Mouse (Mus musculus): ENCODE measurements around the gene Grin1. TPM values are rescaled to one million over a fixed set of nuclear protein-coding genes. Genes with fewer than 3 reads are reported as not detected.
"Not testable (repeated sequence)": the region's sequence is repeated elsewhere in the genome, so short reads cannot be mapped to it uniquely, and the experiment has no call there.

The Grin1 gene
- total RNA-seq, 2 experiments from 2014 or later: not detected

- no peak for DNase-seq (ENCODE audit: low spot score)
- intact Hi-C loops (cut with DNase I): no loop called here
Observed at GRCm38 (mm10) chr2:25262795-25263622, 56.0 kb downstream of the Grin1 start.

GRCm38 (mm10) chr2:25262291-25262767 lies 56.7 kb downstream of the Grin1 start, which contains the start of gene Tprn:
TSS of gene Tprn (plus strand) at chr2:25262618.
- peak; percentile 92 for DNase-seq (ENCODE audit: low spot score)
- intact Hi-C loops (cut with DNase I): no loop called here

- intact Hi-C loops (cut with DNase I): no loop called here
- no peak for DNase-seq (ENCODE audit: low spot score)
Observed at GRCm38 (mm10) chr2:25261870-25262269, 57.1 kb downstream of the Grin1 start.

DNA sequence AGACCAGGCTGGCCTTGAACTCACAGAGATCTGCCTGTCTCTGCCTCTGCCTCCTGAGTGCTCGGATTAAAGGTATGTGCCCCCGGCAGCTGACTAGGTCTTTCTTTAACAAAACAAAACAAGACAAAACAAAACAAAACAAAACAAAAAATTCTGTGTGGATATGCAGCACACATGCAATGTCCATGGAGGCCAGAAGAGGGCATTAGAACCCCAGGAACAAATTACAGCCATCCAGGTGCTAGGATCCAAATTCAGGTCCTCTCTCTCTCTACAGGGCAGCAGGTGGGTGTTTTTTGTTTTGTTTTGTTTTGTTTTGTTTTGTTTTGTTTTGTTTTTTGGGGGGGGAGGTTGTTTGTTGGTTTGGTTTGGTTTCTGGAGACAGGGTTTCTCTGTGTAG lies 60.1 kb downstream of the Grin1 start:
- intact Hi-C loops (cut with DNase I): loop anchor here (5.0 kb wide), 1 partner anchor 73 kb away; the partner anchor contains the start of gene Man1b1
- no peak for DNase-seq (ENCODE audit: low spot score)

DNA sequence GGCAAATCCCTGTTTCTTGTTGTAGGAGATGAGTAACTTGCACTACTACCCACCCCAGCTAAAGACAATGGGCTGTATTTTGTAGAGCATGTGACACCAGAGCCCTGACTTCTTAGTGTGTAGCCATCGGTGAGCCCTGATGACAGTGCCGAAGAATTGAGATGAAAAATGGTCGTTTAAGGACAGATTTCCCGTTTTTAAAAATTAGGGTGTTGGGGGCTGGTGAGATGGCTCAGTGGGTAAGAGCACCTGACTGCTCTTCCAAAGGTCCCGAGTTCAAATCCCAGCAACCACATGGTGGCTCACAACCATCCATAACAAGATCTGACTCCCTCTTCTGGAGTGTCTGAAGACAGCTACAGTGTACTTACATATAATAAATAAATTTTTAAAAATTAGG lies 61.7 kb downstream of the Grin1 start:
- intact Hi-C loops (cut with DNase I): loop anchor here (5.0 kb wide), 1 partner anchor 75 kb away; the partner anchor contains the start of gene Man1b1
- not testable (repeated sequence) for DNase-seq (ENCODE audit: low spot score)

DNA sequence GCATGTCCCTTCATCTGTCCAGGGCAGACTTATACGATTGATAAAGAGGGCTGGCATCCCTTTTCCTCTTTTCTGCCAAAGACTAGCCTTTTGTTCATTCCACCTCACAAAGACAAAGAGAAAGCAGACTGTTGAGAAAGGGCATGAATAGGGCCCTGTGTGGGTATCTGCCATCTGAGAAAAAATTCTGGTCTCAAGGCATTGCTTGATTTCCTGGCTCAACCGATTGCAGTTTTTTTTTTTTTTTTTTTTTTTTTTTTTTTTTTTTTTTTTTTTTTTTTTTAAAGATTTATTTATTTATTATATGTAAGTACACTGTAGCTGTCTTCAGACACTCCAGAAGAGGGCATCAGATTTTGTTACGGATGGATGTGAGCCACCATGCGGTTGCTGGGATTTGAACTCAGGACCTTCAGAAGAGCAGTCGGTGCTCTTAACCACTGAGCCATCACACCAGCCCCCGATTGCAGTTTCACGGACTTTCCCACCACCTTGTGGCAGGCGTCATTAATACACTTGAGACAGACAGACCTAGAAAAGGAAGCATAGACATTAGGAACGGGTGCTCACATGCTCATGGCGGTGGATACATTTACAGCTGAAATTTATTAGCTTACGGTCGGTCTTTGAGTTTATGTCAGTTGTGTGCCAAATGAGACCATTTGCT lies 62.4 kb downstream of the Grin1 start:
- intact Hi-C loops (cut with DNase I): loop anchor here (5.0 kb wide), 1 partner anchor 76 kb away; the partner anchor contains the start of gene Man1b1
- not testable (repeated sequence) for DNase-seq (ENCODE audit: low spot score)

GRCm38 (mm10) chr2:25255284-25255779 lies 63.7 kb downstream of the Grin1 start, which contains the start of gene Tmem203:
TSS of gene Tmem203 (plus strand) at chr2:25255439.
- intact Hi-C loops (cut with DNase I): loop anchor here (2.0 to 5.0 kb wide), 2 partner anchors 63 to 77 kb away; partner anchors contain the start of gene Man1b1
- DNase-seq (ENCODE audit: low spot score): peak; percentile 68

GRCm38 (mm10) chr2:25252331-25252730 lies 66.7 kb downstream of the Grin1 start:
- DNase-seq (ENCODE audit: low spot score): no peak
- intact Hi-C loops (cut with DNase I): loop anchor here (2.0 to 5.0 kb wide), 2 partner anchors 24 to 125 kb away; no protein-coding TSS in a partner anchor

GRCm38 (mm10) chr2:25246183-25247072 lies 72.6 kb downstream of the Grin1 start, which contains the start of gene AL732309.1:
TSS of gene AL732309.1 (minus strand) at chr2:25246863.
- no peak for DNase-seq (ENCODE audit: low spot score)
- intact Hi-C loops (cut with DNase I): no loop called here

DNA sequence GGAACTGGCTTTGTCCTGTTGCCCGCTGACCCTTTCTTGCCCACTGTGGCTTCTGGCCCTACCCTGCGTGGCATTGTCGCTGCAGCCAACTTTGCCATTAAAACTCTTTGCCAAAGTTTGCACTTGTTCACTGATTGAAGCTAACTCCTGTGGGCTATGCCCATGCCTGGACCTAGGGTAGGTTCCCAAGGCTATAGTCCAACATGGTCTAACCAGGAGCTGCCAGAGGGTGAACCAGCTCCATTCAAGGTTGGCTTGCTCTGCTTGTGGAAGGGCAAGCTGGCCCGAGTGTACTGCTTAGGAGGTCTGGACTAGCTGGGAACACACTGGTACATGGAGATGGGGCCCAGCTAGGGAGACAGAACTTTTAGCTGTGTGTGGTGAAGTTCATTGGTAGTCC lies 74.8 kb downstream of the Grin1 start:
- no peak for DNase-seq (ENCODE audit: low spot score)
- intact Hi-C loops (cut with DNase I): no loop called here

GRCm38 (mm10) chr2:25243342-25243741 lies 75.6 kb downstream of the Grin1 start:
- DNase-seq (ENCODE audit: low spot score): no peak
- intact Hi-C loops (cut with DNase I): no loop called here

GRCm38 (mm10) chr2:25242101-25242506 lies 76.9 kb downstream of the Grin1 start, which contains the start of the genes Rnf208 and Cysrt1:
TSS of gene Rnf208 (plus strand) at chr2:25242255.
TSS of gene Cysrt1 (minus strand) at chr2:25242452.
- intact Hi-C loops (cut with DNase I): no loop called here
- no peak for DNase-seq (ENCODE audit: low spot score)

DNA sequence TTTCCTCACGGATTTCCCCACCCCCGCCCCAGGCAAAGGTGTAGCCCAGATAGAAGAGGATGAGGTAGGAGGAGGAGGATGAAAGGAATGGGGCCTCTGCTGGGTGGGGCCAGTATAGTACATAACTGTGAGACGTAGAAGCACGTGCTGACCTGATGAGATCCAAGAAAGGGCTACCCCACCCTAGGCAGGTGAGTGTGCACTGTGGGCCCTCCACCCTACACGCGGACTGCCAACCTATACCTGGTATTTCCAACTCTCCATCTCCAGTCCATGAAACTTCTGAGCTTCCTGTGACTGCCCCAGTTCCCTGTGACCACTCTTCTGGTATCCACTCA lies 77.6 kb downstream of the Grin1 start:
- intact Hi-C loops (cut with DNase I): no loop called here
- no peak for DNase-seq (ENCODE audit: low spot score)

Other genes starting within 250 kb of the Grin1 start
- gene Entpd8, start 238.9 kb downstream of the Grin1 start, total RNA-seq (2021): not detected
- not detected for gene Noxa1, start 224.0 kb downstream of the Grin1 start, total RNA-seq (2021)
- gene Nrarp, start 138.4 kb downstream of the Grin1 start, total RNA-seq (2021): 10 to 100 TPM in 1 of 2 experiments, 1 to 10 TPM in 1; 7.2 to 11.5 TPM
- gene Tor4a, start 122.3 kb downstream of the Grin1 start, total RNA-seq (2021): 1 to 10 TPM; 4.1 to 4.2 TPM
- gene Nelfb, start 107.7 kb downstream of the Grin1 start, total RNA-seq (2021): 10 to 100 TPM; 36.1 to 40.6 TPM
- not detected for gene Stpg3, start 104.5 kb downstream of the Grin1 start, total RNA-seq (2021)
- gene Fam166a, start 100.4 kb downstream of the Grin1 start, total RNA-seq (2021): not detected
- 100 to 1,000 TPM; 258 to 313 TPM for gene Tubb4b, start 94.5 kb downstream of the Grin1 start, total RNA-seq (2021)
- not detected for gene Slc34a3, start 84.8 kb downstream of the Grin1 start, total RNA-seq (2021)
- not detected for gene Rnf224, start 82.4 kb downstream of the Grin1 start, total RNA-seq (2021)
- gene Rnf208, start 76.9 kb downstream of the Grin1 start, total RNA-seq (2021): under 1 TPM in 1 of 2 experiments, not detected in 1; 0.53 TPM
- not detected for gene Cysrt1, start 76.7 kb downstream of the Grin1 start, total RNA-seq (2021)
- 1 to 10 TPM; 1.5 to 1.7 TPM for gene AL732309.1, start 72.3 kb downstream of the Grin1 start, total RNA-seq (2021)
- 10 to 100 TPM; 12.6 to 13.2 TPM for gene Tmem203, start 63.7 kb downstream of the Grin1 start, total RNA-seq (2021)
- 1 to 10 TPM; 3.6 to 6.0 TPM for gene Tprn, start 56.6 kb downstream of the Grin1 start, total RNA-seq (2021)
- gene Ssna1, start 46.7 kb downstream of the Grin1 start, total RNA-seq (2021): 10 to 100 TPM; 36.7 to 40.5 TPM
- gene Anapc2, start 46.7 kb downstream of the Grin1 start, total RNA-seq (2021): 10 to 100 TPM; 38.4 to 40.7 TPM
- gene Tmem210, start 31.0 kb downstream of the Grin1 start, total RNA-seq (2021): not detected
- not detected for gene Lrrc26, start 29.3 kb downstream of the Grin1 start, total RNA-seq (2021)
- 10 to 100 TPM; 18.0 to 20.9 TPM for gene Man1b1, start 13.2 kb upstream of the Grin1 start, total RNA-seq (2021)
- gene Dpp7, start 37.2 kb upstream of the Grin1 start, total RNA-seq (2021): 1 to 10 TPM; 3.0 to 3.4 TPM
- gene Uap1l1, start 46.5 kb upstream of the Grin1 start, total RNA-seq (2021): 1 to 10 TPM; 4.0 to 6.1 TPM
- gene Sapcd2, start 53.1 kb upstream of the Grin1 start, total RNA-seq (2021): under 1 TPM; 0.16 to 0.50 TPM
- gene Entpd2, start 76.7 kb upstream of the Grin1 start, total RNA-seq (2021): 10 to 100 TPM; 10.8 to 13.9 TPM
- gene Npdc1, start 80.2 kb upstream of the Grin1 start, total RNA-seq (2021): 10 to 100 TPM; 25.1 to 27.7 TPM
- gene Fut7, start 104.1 kb upstream of the Grin1 start, total RNA-seq (2021): under 1 TPM in 1 of 2 experiments, not detected in 1; 0.34 TPM
- gene Abca2, start 109.5 kb upstream of the Grin1 start, total RNA-seq (2021): 10 to 100 TPM; 31.2 to 36.2 TPM
- gene Clic3, start 137.7 kb upstream of the Grin1 start, total RNA-seq (2021): 1 to 10 TPM; 2.4 to 3.6 TPM
- gene Paxx, start 141.9 kb upstream of the Grin1 start, total RNA-seq (2021): 10 to 100 TPM; 17.4 to 20.8 TPM
- 100 to 1,000 TPM; 117 to 160 TPM for gene Ptgds, start 150.9 kb upstream of the Grin1 start, total RNA-seq (2021)
- gene Lcn12, start 174.7 kb upstream of the Grin1 start, total RNA-seq (2021): not detected
- gene Fbxw5, start 181.6 kb upstream of the Grin1 start, total RNA-seq (2021): 10 to 100 TPM; 85.7 to 91.2 TPM
- under 1 TPM; 0.73 to 0.75 TPM for gene C8g, start 182.5 kb upstream of the Grin1 start, total RNA-seq (2021)
- 10 to 100 TPM; 15.4 to 17.3 TPM for gene Traf2, start 227.8 kb upstream of the Grin1 start, total RNA-seq (2021)
- 100 to 1,000 TPM; 209 to 218 TPM for gene Edf1, start 238.7 kb upstream of the Grin1 start, total RNA-seq (2021)